Mouse (Mus musculus): ENCODE results near the gene Srebf2.
"Not testable (repeated sequence)": the region's sequence is repeated elsewhere in the genome, so short reads cannot be mapped to it uniquely, and the experiment has no call there.

The Srebf2 gene

GRCm38 (mm10) chr15:82146770-82147610 lies at the start of gene Srebf2:
Gene Srebf2, plus strand, starts transcription at chr15:82147181.
- peak; percentile 100 for DNase-seq

- DNase-seq, result peak; percentile 75
Observed at GRCm38 (mm10) chr15:82106953-82107555, 39.9 kb upstream of the Srebf2 start.

GRCm38 (mm10) chr15:82120544-82120943 lies 26.4 kb upstream of the Srebf2 start:
- no peak for DNase-seq

- not testable (repeated sequence) for DNase-seq
Observed at GRCm38 (mm10) chr15:82126690-82127089, 20.3 kb upstream of the Srebf2 start.

GRCm38 (mm10) chr15:82127426-82128374 lies 19.3 kb upstream of the Srebf2 start, which contains the start of gene Ccdc134:
Gene Ccdc134, plus strand, starts transcription at chr15:82127922.
- DNase-seq, result peak; percentile 97

GRCm38 (mm10) chr15:82128398-82128797 lies 18.6 kb upstream of the Srebf2 start:
- DNase-seq, result peak; percentile 40

GRCm38 (mm10) chr15:82130599-82130998 lies 16.4 kb upstream of the Srebf2 start:
- DNase-seq, result no peak

- no peak for DNase-seq
Observed at GRCm38 (mm10) chr15:82135372-82135771, 11.6 kb upstream of the Srebf2 start.

- peak; percentile 77 for DNase-seq
Observed at GRCm38 (mm10) chr15:82138565-82138964, 8.4 kb upstream of the Srebf2 start.

- DNase-seq, result no peak
Observed at GRCm38 (mm10) chr15:82139196-82139595, 7.8 kb upstream of the Srebf2 start.

GRCm38 (mm10) chr15:82140355-82140754 lies 6.6 kb upstream of the Srebf2 start:
- no peak for DNase-seq

GRCm38 (mm10) chr15:82144157-82144556 lies 2.8 kb upstream of the Srebf2 start:
- DNase-seq, result no peak

GRCm38 (mm10) chr15:82145408-82145807 lies 1.6 kb upstream of the Srebf2 start:
- DNase-seq, result peak; percentile 15

- peak; percentile 35 for DNase-seq
Observed at GRCm38 (mm10) chr15:82145851-82146769, 871 bp upstream of the Srebf2 start.

GRCm38 (mm10) chr15:82147611-82148111 lies 680 bp downstream of the Srebf2 start:
- peak; percentile 80 for DNase-seq

- peak; percentile 20 for DNase-seq
Observed at GRCm38 (mm10) chr15:82148510-82148911, 1.5 kb downstream of the Srebf2 start.

- no peak for DNase-seq
Observed at GRCm38 (mm10) chr15:82150042-82150441, 3.1 kb downstream of the Srebf2 start.

GRCm38 (mm10) chr15:82151176-82151575 lies 4.2 kb downstream of the Srebf2 start:
- DNase-seq, result no peak

- DNase-seq, result no peak
Observed at GRCm38 (mm10) chr15:82152022-82152421, 5.0 kb downstream of the Srebf2 start.

- DNase-seq, result no peak
Observed at GRCm38 (mm10) chr15:82152435-82152834, 5.5 kb downstream of the Srebf2 start.

- no peak for DNase-seq
Observed at GRCm38 (mm10) chr15:82156298-82156697, 9.3 kb downstream of the Srebf2 start.

GRCm38 (mm10) chr15:82156902-82157301 lies 9.9 kb downstream of the Srebf2 start:
- no peak for DNase-seq

Measured in embryo, embryonic 11 days (tissue).